Mouse (Mus musculus): ENCODE measurements around the gene Iffo2. TPM values are rescaled to one million over a fixed set of nuclear protein-coding genes. Genes with fewer than 3 reads are reported as not detected.

Gene Iffo2
- polyA plus RNA-seq (2017; shearing (Covaris generic)): 1.8 TPM

GRCm38 (mm10) chr4:139530248-139530647 is at the start of gene Iffo2:
Gene Iffo2, plus strand, starts transcription at chr4:139530548.

GRCm38 (mm10) chr4:139602357-139603244 is 72.3 kb downstream of the Iffo2 start, which contains the start of gene Gm21969:
Gene Gm21969, plus strand, starts transcription at chr4:139603186.

GRCm38 (mm10) chr4:139622373-139623282 is 92.3 kb downstream of the Iffo2 start, which contains the start of gene Aldh4a1:
Gene Aldh4a1, plus strand, starts transcription at chr4:139622866.

GRCm38 (mm10) chr4:139653238-139653637 is 122.9 kb downstream of the Iffo2 start, which contains the start of gene Tas1r2:
Gene Tas1r2, plus strand, starts transcription at chr4:139653538.

Other genes with a start within 250 kb of the Iffo2 start
- gene Pqlc2, start 219.8 kb upstream of the Iffo2 start, polyA plus RNA-seq (2017; shearing (Covaris generic)): 12.6 TPM
- 7.7 TPM for gene Akr7a5, start 219.8 kb upstream of the Iffo2 start, polyA plus RNA-seq (2017; shearing (Covaris generic))
- gene Mrto4, start 178.0 kb upstream of the Iffo2 start, polyA plus RNA-seq (2017; shearing (Covaris generic)): 95.7 TPM
- gene Emc1, start 178.0 kb upstream of the Iffo2 start, polyA plus RNA-seq (2017; shearing (Covaris generic)): 67.7 TPM
- gene Ubr4, start 177.9 kb upstream of the Iffo2 start, polyA plus RNA-seq (2017; shearing (Covaris generic)): 52.8 TPM
- not detected for gene Gm21969, start 72.6 kb downstream of the Iffo2 start, polyA plus RNA-seq (2017; shearing (Covaris generic))
- 23.3 TPM for gene Aldh4a1, start 92.3 kb downstream of the Iffo2 start, polyA plus RNA-seq (2017; shearing (Covaris generic))
- not detected for gene Tas1r2, start 123.0 kb downstream of the Iffo2 start, polyA plus RNA-seq (2017; shearing (Covaris generic))

Data from CD4-positive, CD25-positive, alpha-beta regulatory T cell, adult 9 weeks (primary cell).